Mouse (Mus musculus) limb, embryonic 13.5 days (tissue): ENCODE data around the gene Raver1. TPM values are rescaled to one million over a fixed set of nuclear protein-coding genes. Genes with fewer than 3 reads are reported as not detected.
A peak's percentile ranks its signal among the peaks of the same experiment; 100 is the strongest.

Experiments used
- ATAC-seq: fragments of 200-750 bp; cut with Nextera tagmentation; 2 replicates; pipeline ENCODE4 v1.8.0; 2017; ENCODE audit warnings: low read depth, moderate number of reproducible peaks, moderate TSS enrichment; ENCODE audit not compliant: low FRiP score
- H3K27ac ChIP-seq: fragments of 300-500 bp; sonication (generic); 2 replicates; pipeline ENCODE4 v1.5.1; 2015; ENCODE audit warnings: inconsistent platforms, mild to moderate bottlenecking, moderate library complexity
- H3K27me3 ChIP-seq: fragments of 300-500 bp; sonication (generic); 2 replicates; pipeline ENCODE4 v1.6.1; 2015; ENCODE audit warnings: mild to moderate bottlenecking, inconsistent platforms
- H3K36me3 ChIP-seq: fragments of 300-500 bp; sonication (generic); 2 replicates; pipeline ENCODE4 v1.6.1; 2015; ENCODE audit warnings: inconsistent platforms, mild to moderate bottlenecking, moderate library complexity
- H3K4me1 ChIP-seq: fragments of 300-500 bp; sonication (generic); 2 replicates; pipeline ENCODE4 v1.6.1; 2015; ENCODE audit warnings: inconsistent platforms
- H3K4me2 ChIP-seq: fragments of 300-500 bp; sonication (generic); replicated peaks from 2 replicates; pipeline ENCODE4 v1.6.1; 2015; ENCODE audit warnings: inconsistent platforms, mild to moderate bottlenecking, moderate library complexity
- H3K4me3 ChIP-seq: fragments of 300-500 bp; sonication (generic); 2 replicates; pipeline ENCODE4 v1.5.1; 2015; ENCODE audit warnings: moderate library complexity, mild to moderate bottlenecking, inconsistent platforms
- H3K9ac ChIP-seq: fragments of 300-500 bp; sonication (generic); 2 replicates; pipeline ENCODE4 v1.6.1; 2015; ENCODE audit warnings: mild to moderate bottlenecking, inconsistent platforms
- H3K9me3 ChIP-seq: fragments of 300-500 bp; sonication (generic); 2 replicates; pipeline ENCODE4 v1.6.1; 2016; ENCODE audit warnings: inconsistent platforms
- whole genome bisulfite sequencing: fragments of 180-500 bp; shearing (Covaris S2); methylation state at CpG from one replicate; pipeline ENCODE4 v1.1.7; 2015; 5-methylcytosine and 5-hydroxymethylcytosine counted together
- polyA plus RNA-seq: library from polyadenylated mRNA; unstranded; fragments of >200 nt; fragmentation: Nextera tagmentation; extraction: Ambion mirVana; gene quantifications from 2 replicates; pipeline ENCODE4 v1.2.1, GENCODE M21; 2015

Gene Raver1
- polyA plus RNA-seq = 55.0 and 63.2 TPM in 2 replicates

- H3K9me3 ChIP-seq = no peaks in the 10 kb centered on the region
- H3K9ac ChIP-seq = peak within 1 kb of the TSS; percentile 78
- peak within 1 kb of the TSS; percentile 87 for H3K27ac ChIP-seq
- peaks cover 21% of the 10 kb centered on the region for H3K4me1 ChIP-seq
- H3K4me2 ChIP-seq = peak within 1 kb of the TSS; percentile 92
- H3K27me3 ChIP-seq = no peaks in the 10 kb centered on the region
- H3K36me3 ChIP-seq = peaks cover 36% of the 10 kb centered on the region
- ATAC-seq = peak; percentile 100
- WGBS = under 1% methylated on average over 53 of the region's 54 CpGs
- peak within 1 kb of the TSS; percentile 63 for H3K4me3 ChIP-seq
Measured at GRCm38 (mm10) chr9:21091707-21092320, at the start of gene Raver1, which contains the start of gene Gm38431. TSS of gene Raver1 (minus strand) at chr9:21092008. TSS of gene Gm38431 (minus strand) at chr9:21091997.

- H3K9me3 ChIP-seq = no peaks in the 10 kb centered on the region
- H3K4me2 ChIP-seq = no peak overlapping the region
- no peak for ATAC-seq
- WGBS = 81% methylated on average over 4 of the region's 4 CpGs
- H3K27ac ChIP-seq = no peak overlapping the region
- no peaks in the 10 kb centered on the region for H3K4me1 ChIP-seq
- no peaks in the 10 kb centered on the region for H3K27me3 ChIP-seq
- H3K9ac ChIP-seq = no peak overlapping the region
- H3K36me3 ChIP-seq = peaks cover 71% of the 10 kb centered on the region
- H3K4me3 ChIP-seq = no peak overlapping the region
Measured at GRCm38 (mm10) chr9:21138386-21138785, 46.6 kb upstream of the Raver1 start.

GRCm38 (mm10) chr9:21137229-21137628 is 45.4 kb upstream of the Raver1 start:
- Histone ChIP-seq H3K4me1 (no peaks in the 10 kb centered on the region), H3K4me3 (no peak overlapping the region), H3K9me3 (no peaks in the 10 kb centered on the region), H3K27me3 (no peaks in the 10 kb centered on the region), H3K36me3 (peaks cover 60% of the 10 kb centered on the region), H3K27ac (no peak overlapping the region), H3K4me2 (no peak overlapping the region), H3K9ac (no peak overlapping the region)
- ATAC-seq = peak; percentile 9; the same call in 1 of the 2 replicates
- WGBS = 42% methylated on average over 3 of the region's 3 CpGs

GRCm38 (mm10) chr9:21136401-21136800 is 44.6 kb upstream of the Raver1 start:
- no peak overlapping the region for H3K4me3 ChIP-seq
- H3K9ac ChIP-seq = no peak overlapping the region; the same call in 1 of the 2 replicates
- H3K4me1 ChIP-seq = no peaks in the 10 kb centered on the region
- H3K27me3 ChIP-seq = no peaks in the 10 kb centered on the region
- 85% methylated on average over 6 of the region's 6 CpGs for WGBS
- H3K4me2 ChIP-seq = no peak overlapping the region
- peaks cover 51% of the 10 kb centered on the region for H3K36me3 ChIP-seq
- H3K9me3 ChIP-seq = no peaks in the 10 kb centered on the region
- H3K27ac ChIP-seq = no peak overlapping the region
- no peak for ATAC-seq

- H3K36me3 ChIP-seq = peaks cover 47% of the 10 kb centered on the region
- no peak overlapping the region for H3K27ac ChIP-seq
- WGBS = 87% methylated on average over 1 of the region's 1 CpGs
- no peaks in the 10 kb centered on the region for H3K4me1 ChIP-seq
- no peak overlapping the region; the same call in 1 of the 2 replicates for H3K9ac ChIP-seq
- H3K9me3 ChIP-seq = no peaks in the 10 kb centered on the region
- no peaks in the 10 kb centered on the region for H3K27me3 ChIP-seq
- no peak overlapping the region for H3K4me2 ChIP-seq
- no peak overlapping the region for H3K4me3 ChIP-seq
- ATAC-seq = no peak
Measured at GRCm38 (mm10) chr9:21135941-21136381, 44.2 kb upstream of the Raver1 start.

GRCm38 (mm10) chr9:21135329-21135890 is 43.6 kb upstream of the Raver1 start:
- Histone ChIP-seq H3K27ac (no peak overlapping the region), H3K4me1 (peaks cover 2% of the 10 kb centered on the region), H3K4me2 (no peak overlapping the region), H3K9ac (no peak overlapping the region), H3K27me3 (no peaks in the 10 kb centered on the region), H3K9me3 (no peaks in the 10 kb centered on the region), H3K36me3 (peaks cover 41% of the 10 kb centered on the region), H3K4me3 (no peak overlapping the region)
- 84% methylated on average over 4 of the region's 4 CpGs for WGBS
- no peak for ATAC-seq

GRCm38 (mm10) chr9:21134595-21135328 is 43.0 kb upstream of the Raver1 start:
- Histone ChIP-seq H3K4me3 (no peak overlapping the region), H3K27ac (no peak overlapping the region), H3K27me3 (no peaks in the 10 kb centered on the region), H3K9me3 (no peaks in the 10 kb centered on the region), H3K4me2 (no peak overlapping the region), H3K36me3 (peaks cover 35% of the 10 kb centered on the region), H3K4me1 (peaks cover 6% of the 10 kb centered on the region), H3K9ac (no peak overlapping the region)
- WGBS = 69% methylated on average over 9 of the region's 9 CpGs
- no peak for ATAC-seq

- Histone ChIP-seq H3K27ac (no peak overlapping the region), H3K27me3 (no peaks in the 10 kb centered on the region), H3K4me3 (no peak overlapping the region), H3K4me2 (no peak overlapping the region), H3K9me3 (no peaks in the 10 kb centered on the region), H3K9ac (no peak overlapping the region; the same call in 1 of the 2 replicates), H3K4me1 (peaks cover 6% of the 10 kb centered on the region), H3K36me3 (peaks cover 22% of the 10 kb centered on the region)
- WGBS = 75% methylated on average over 9 of the region's 9 CpGs
- ATAC-seq = no peak
Measured at GRCm38 (mm10) chr9:21133064-21133707, 41.4 kb upstream of the Raver1 start.

- Histone ChIP-seq H3K27me3 (no peaks in the 10 kb centered on the region), H3K36me3 (peaks cover 20% of the 10 kb centered on the region), H3K4me2 (no peak overlapping the region), H3K9me3 (no peaks in the 10 kb centered on the region), H3K27ac (no peak overlapping the region), H3K9ac (no peak overlapping the region), H3K4me3 (no peak overlapping the region), H3K4me1 (peaks cover 6% of the 10 kb centered on the region)
- WGBS = 83% methylated on average over 12 of the region's 12 CpGs
- no peak for ATAC-seq
Measured at GRCm38 (mm10) chr9:21132102-21132775, 40.4 kb upstream of the Raver1 start.

GRCm38 (mm10) chr9:21131059-21131956 is 39.5 kb upstream of the Raver1 start, which contains the start of gene Tyk2:
TSS of gene Tyk2 (minus strand) at chr9:21131243.
- peak within 1 kb of the TSS; percentile 74 for H3K4me2 ChIP-seq
- 5% methylated on average over 37 of the region's 37 CpGs for WGBS
- peaks cover 6% of the 10 kb centered on the region for H3K4me1 ChIP-seq
- H3K27me3 ChIP-seq = no peaks in the 10 kb centered on the region
- H3K36me3 ChIP-seq = peaks cover 26% of the 10 kb centered on the region
- H3K27ac ChIP-seq = peak within 1 kb of the TSS; percentile 44; the same call in 1 of the 2 replicates
- peak; percentile 99 for ATAC-seq
- H3K9ac ChIP-seq = peak within 1 kb of the TSS; percentile 78
- H3K4me3 ChIP-seq = peak within 1 kb of the TSS; percentile 68
- no peaks in the 10 kb centered on the region for H3K9me3 ChIP-seq

- Histone ChIP-seq H3K4me1 (peaks cover 6% of the 10 kb centered on the region), H3K36me3 (peaks cover 65% of the 10 kb centered on the region), H3K27me3 (no peaks in the 10 kb centered on the region), H3K4me2 (no peak overlapping the region), H3K27ac (no peak overlapping the region), H3K9ac (no peak overlapping the region), H3K4me3 (no peak overlapping the region), H3K9me3 (no peaks in the 10 kb centered on the region)
- ATAC-seq = no peak
- WGBS = 80% methylated on average over 2 of the region's 2 CpGs
Measured at GRCm38 (mm10) chr9:21126259-21126627, 34.4 kb upstream of the Raver1 start.
